Mouse (Mus musculus): ENCODE measurements around the gene Card11.

Gene Card11

DNA sequence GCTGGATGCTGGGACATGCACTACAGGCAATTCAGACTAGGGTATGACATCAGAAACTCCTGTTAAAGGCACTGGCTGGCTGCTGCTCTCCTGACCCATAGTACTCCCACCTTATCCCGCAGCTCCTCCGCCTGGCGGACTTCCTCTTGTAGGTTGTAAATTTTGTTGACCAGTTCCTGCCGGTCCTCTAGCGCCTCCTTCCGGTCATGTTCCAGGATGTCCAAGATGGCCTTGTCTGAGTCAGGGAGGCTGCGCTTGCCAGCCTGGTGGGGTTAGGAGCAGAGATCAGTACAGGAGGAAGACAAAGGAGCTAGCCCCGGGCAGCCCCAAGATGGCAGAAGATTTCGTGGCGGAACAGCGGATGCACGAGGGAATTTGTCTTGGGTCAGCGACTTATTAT lies 99.5 kb downstream of the Card11 start:
- no peak for DNase-seq

DNA sequence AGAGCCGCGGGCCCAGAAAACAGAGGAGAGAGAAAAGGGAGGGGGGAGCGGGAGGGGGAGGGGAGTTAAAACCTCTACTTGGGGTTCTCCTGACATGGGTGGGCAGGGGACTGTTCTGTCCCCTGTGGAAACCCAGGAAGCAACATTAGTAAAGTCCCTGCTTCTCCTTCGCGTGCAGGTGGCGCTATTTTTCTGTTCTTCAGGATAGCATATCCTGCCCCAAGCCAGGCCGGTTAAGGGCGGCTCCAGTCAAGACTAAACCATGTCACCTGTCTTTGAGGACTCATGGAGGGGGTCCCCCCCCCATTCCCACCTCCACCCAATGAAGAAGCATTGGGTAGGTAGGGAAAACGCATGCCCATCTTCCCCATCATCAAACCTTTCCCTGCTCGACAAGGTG lies 109.3 kb downstream of the Card11 start:
- DNase-seq: no peak

DNA sequence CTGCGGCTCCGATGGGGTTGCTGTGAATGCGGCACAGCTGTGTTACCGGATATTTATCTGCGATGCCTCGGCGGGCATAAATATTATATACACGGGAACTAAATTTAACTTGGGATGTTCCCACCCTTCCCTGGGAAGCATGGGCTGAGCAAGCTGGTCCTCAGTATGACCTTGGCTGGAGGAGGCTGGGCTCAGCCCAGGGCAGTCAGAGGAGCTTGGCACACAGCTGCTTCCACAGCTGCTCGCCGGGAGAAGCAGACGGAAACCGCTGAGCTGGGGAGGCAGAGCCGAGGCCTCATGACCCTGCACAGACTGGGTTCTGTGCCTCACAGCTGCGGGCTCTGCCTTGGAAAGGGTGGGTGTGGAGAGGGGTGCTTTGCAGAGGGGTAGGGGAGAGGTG lies 110.3 kb downstream of the Card11 start:
- DNase-seq: no peak

DNA sequence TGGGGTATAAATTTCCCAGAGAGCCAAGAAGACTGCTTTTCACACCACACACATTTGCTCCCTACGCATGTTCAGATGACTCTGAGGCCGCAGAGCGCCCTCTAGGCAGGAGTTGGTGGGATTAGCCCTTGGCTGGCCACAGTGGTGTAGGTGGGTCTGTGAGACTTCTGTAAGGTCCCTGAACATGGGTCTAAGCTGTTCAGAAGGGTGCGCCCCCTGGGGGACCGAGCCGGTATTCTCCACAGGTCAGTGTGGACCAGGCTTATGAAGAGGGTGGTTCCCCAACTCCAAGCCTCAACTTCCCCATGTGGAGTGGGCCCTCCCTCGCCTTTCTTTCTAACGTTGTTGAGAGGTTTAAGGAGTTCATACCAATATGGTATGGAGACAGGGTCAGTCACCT lies 110.8 kb downstream of the Card11 start:
- DNase-seq: peak in 1 of 2 experiments; percentile 10

DNA sequence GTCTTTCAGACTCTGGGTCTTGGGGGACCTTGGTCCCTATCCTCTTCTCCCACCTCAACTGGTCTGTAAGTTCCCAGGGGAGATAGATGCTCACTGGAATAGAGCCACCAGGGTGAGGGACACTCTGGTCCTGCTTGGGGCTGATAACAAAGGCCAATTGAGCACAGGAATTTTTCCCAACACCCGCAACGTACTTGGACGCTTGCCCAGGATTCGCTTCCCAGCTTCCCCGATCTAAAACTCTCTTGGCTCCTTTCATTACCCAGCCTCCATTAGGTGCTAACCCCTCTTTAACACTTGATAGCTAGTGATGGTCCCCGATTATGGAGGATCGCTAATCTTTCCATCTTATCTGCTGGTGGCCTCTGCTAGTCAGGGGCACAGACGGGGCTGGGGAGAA lies 112.5 kb downstream of the Card11 start:
- no peak for DNase-seq

DNA sequence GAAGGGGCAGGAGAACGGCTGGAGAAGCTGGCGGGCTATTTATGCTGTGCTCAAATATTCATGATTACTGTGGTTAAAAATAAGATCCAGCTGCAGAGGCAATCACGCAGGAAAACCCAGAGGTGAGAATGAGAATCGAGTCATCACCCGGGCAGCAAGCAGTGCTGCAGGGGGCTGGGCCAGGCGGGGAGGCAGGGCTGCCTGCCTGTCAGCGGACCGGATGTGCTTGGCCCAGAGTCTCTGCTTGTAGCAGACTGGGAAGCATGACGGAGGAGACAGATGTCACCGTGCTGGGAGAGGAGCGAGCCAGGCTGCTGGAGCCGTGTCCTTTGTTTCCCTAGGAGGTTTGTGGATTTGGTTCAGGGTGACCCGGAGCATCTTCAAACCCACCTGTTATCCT lies 115.4 kb downstream of the Card11 start:
- DNase-seq: no peak

DNA sequence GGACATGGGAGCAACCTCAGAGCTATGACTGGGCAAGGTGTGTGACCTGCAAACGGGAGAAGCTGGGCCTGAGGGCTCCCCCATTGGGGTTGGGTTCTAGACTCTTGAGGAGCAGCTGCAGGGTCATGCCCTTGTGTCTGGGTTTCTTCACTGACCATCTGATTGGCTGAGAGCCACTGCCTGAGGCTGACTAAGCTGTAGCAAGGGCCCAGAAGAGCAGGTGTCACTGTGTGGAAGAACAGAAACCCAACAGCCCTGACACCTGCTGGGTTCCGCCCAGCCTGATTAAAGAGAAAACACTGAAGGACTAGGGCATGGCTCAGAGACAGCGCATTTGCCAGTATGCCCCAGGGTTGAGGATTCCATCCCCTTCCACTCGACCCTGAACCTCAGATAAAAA lies 118.0 kb downstream of the Card11 start:
- no peak for DNase-seq

DNA sequence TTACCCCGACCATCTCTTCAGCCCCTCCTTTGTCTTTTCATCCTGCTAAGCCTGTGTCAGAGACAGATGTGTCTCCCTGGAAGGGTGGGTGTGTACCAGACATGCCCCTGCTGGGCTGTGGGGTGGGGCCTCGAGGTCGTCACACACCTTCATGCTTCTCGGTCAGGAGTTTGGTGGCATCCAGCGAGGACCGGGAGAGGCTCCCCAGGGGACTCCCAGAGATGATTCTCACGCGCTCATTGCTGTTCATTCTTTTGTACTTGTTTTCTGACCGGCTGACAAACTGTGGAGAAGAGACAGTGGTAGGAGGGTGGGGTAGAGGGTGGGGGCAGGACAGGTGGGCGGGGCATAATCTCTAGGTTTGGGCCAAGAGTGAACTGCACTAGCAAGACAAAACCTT lies 120.2 kb downstream of the Card11 start:
- DNase-seq: no peak

DNA sequence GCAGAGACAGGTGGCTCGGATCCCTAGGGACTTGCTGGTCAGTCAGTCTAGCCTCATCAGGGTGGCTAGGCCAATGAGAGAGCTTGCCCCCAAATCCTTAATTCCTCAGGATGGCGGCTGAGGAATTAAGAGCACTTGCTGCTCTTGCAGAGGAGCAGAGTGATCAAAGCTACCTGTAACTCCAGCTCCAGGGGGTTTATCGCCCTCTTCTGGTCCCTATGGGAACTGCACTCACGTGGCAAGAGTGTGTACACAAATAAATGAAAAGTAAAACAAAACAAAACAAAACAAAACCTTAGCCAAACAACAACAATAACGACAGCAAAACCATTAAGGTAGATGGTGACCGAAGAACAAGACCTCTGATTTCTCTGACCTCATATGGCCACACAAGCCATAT lies 121.7 kb downstream of the Card11 start:
- no peak for DNase-seq

DNA sequence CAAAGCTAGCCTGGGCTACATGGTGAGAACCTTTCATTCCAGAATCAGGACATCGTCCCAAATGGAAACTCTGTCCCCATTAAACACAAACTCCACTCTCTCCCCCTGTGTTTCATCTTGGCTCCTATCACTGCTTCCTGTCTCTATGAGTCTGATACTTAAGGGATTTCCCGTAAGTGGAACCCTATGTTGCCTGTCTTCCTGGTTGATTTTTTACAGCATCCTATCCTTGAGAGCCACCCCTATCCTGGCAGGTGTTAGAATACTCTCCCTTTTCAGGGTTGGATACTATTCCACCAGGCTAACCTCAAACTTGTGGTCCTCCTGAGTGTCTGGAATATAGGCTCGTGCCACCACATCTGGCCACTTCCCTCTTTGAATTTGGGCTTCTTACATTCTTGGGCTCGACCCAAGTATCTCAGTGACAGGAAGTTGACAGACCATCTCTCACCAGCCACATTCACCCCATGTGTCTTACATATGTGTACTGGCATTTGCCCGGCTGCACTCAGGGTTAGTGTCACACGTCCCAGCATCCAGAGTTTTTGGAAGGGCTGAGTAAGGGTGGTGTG lies 126.6 kb downstream of the Card11 start:
- no peak for DNase-seq

DNA sequence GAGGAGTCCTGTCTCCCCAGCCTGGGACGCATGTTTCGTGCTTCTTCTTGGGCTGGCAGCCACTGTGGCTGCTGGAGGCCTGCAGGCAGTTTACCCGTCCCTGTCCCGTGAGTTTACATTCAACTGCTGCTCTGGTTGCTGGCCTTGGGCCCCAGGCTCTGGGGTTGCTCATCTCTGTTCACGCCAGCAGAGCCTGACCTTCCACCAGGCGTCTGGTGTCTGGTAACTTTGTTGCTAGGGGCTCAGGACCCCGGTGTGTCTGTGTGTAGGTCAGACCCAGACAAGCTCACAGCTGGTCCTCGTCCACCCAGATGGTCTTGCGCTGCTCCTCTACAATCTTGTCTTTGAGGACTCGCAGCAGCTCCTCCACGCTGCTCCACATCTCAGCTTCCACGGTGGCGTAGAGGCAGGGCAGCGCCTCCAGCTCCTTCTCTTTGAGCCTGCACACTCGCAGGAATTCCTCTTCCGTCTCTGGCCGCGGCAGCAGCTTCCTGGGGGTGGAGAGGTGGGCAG lies 127.3 kb downstream of the Card11 start:
- no peak for DNase-seq

DNA sequence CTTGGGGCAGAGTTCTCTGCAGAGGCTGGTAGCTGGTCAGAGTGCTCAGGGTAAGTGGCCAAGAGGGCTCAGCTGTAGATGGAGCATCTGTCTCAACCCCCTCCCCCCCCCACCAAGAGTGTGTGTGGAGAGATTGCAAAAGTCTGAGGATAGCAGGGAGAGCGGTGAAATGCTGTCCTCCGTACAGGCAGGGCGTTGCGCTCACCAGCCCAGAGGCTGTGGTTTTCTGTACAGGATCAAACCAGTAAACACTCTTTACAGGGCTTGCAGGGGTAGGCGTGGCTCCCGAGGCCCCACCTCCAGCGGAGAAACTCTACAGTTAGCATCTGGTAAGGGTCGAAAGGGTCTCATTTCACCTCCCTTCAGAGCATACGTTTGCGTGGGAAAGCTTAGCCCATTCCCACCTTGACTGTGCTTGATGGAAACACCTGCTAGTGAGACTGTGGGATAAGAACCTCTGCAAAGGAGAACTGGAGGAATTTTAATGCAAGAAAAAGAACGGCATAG lies 127.8 kb downstream of the Card11 start:
- no peak for DNase-seq

DNA sequence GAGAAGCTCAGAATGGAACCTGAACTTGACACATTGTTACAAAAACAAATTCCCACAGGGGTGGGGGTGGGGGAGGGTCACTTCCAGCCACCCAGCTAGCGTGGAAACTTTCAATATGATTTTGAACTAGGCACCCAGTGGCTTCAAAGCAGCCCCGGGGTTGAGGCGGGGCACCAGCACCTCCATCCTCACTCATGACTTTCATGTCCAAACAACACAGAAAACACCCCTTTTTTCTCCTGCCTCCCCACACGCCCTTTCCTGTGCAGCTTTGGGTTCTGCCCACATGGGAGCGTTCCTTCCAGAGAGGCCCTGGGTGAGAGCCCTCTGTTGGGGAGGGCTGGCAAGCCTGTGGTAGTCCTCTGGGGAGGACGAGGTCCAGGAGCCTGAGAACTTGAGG lies 129.1 kb downstream of the Card11 start:
- no peak for DNase-seq

DNA sequence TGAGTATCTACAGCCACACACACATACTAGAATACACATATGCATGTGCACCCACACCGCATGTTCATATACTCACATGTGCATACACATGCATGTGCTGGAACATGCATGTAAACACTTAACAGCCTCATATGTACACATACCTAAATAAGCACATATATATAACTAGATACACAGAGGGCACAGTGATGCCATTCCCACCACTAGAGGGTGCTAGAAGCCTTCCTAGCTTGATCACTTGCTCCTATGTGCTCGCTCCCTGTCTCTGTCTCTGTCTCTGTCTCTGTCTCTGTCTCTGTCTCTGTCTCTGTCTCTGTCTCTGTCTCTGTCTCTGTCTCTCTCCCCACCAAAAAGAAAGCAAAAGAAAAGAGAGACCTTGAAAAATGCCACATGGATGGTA lies 131.3 kb downstream of the Card11 start:
- DNase-seq: peak; percentile 23 to 43

DNA sequence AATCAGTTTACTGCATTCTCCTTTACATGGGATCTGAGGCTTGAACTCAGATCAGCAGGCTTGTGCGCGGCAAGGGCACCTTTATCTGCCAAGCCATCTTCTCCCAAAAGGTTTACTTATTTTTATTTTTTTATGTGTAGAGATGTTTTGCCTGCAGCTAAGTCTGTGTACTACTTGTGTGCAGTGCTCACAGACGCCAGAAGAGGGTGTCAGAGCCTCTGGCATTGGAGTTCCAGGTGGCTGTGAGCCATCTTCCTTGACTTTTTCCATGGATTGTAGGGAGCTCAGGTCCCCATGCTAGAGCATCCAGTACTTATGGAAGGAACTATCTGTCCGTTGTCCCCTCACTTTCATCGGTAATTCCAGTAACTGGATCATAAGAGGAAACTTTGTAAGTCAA lies 140.7 kb downstream of the Card11 start:
- DNase-seq: no peak

DNA sequence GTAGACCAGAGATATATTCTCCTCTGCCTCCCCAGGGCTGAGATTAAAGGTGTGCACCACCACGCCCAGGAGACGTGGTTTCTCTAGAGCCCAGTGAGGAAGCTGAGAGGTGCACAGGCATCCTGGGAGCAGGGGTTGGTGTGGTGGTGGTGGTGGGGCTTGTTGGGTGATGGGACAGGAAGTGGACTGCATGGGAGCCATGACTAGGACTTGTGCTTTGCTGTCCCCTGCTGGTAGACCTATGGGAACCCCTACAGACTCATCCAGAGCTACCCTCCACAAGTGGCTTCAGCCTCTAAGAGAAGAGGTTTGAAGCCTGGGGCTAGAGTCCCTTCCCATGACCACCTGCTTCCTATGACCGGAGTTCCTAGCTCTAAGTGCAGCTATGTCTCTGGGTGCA lies 142.0 kb downstream of the Card11 start:
- DNase-seq: no peak

DNA sequence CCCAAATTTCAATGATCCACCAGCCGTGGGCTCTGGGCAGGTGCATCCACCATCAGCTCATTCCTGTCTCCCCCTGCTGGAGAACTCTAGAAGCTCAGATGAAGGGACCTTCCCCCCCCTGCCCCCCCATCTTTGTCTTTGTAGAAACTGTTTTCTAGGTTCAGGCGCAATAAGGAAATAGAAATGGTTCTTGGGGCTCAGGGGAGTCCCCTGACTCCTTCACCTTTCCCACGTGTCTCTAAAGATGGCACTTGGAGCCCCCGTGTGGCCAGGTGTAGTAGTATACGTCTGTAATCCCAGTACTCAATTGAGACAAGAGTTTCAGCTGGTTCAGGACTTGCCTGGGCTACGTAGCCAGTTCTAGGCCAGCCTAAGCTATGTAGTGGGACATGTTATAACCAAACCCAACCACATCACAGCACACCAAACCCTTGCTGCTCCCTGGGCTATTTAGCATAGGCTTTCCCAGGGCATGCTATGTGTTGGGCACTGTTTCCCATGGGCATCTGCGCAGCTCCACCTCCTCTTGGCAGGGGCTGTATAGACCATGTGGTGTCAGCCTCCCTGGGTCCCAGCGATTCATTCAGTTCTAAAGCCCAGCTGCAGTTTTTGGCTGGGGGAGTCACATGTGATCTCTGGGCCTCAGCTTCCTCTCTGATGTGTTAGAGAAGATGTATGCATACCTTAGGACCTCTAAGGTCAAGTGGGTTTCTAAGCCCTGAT lies 142.8 kb downstream of the Card11 start:
- DNase-seq: no peak

DNA sequence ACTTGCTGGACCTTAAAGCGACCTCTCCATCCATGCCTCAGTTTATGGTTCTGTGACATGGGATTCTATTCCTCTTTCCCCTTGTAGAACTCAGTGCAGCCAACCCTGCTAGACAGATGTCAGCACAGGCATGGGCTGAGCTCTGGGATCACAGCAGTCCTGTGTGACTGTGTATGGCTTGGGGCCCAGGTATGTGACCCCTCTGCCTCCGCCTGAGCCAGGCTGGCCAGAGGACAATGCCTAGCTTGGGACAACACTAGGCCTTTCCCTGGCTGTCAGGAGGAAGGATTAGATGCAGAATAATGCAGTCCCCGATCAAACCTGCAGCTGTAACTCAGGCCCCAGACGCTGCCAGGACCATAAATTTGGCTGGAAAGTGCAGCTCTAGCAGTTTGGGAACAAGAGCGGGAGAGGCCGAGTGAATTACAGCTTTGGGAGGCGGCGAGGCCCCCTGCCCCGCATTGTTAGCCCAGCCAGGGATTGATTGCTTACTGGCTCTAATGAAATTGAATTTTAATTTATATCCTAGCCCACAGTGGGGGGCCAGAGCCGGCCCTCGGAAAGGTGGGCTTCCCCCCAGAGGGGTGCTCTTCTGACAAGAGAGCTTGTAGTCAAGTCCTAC lies 144.4 kb downstream of the Card11 start:
- no peak for DNase-seq

DNA sequence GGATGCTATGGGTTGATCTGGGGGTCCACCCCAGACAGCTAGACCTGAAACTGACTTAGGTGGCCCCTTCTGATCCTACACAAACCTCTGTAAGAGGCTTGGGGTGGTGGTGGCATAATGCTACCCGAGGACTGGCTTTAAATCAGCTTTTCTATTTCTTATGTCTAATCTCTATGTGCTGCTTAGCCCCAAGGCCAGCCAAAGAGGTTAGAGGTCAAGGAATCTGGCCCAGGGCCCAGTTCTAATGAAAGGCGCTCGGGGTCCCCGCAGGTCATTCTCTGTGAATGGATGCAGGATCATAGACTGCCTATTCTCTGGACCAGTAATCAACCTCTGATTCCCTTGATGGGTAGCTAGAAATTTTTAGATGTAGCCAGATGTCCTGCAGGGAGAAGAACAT lies 145.7 kb downstream of the Card11 start:
- no peak for DNase-seq

DNA sequence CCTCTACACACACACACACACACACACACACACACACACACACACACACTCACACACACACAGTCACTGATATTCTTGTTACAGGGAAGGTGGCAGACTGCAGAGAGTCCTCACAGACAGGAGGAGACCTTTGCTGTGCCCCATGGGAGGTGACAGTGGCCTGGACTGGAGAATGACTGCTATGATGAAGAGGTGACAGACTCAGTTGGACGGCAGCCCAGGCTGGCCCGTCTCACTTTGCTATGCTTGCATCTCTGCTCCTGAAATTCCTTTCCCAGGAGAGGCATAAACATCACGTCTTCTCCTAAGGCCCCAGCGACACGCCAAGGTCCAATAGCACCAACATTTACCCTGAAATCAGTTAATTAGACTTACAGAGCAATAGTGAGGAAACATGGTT lies 146.7 kb downstream of the Card11 start:
- DNase-seq: no peak

DNA sequence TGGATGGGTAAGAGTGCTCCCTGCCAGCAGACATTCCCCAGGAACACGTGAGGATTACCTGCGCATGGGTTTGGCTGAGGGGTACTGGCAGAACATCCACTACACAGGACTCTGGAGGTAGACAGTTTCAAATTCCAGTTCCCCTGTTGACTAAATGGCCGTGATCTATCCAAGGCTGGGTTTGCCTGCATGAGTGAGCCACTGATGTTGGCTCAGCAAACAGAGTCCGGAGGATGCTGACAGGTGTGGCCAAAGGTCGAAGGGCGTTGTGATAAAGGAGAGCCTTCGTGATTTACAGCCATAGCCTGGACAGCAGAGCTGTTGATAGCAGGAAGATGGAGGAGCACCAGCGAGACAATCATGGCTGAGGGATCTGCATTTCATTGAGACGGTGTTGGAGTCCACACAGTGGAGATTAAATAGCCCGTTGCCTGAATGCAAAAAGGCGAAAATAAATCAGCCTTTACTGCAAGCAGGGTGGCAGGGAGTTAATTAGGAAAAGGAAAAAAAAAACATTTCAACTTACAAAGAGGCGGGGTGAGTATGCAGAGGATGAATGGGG lies 147.9 kb downstream of the Card11 start:
- no peak for DNase-seq

DNA sequence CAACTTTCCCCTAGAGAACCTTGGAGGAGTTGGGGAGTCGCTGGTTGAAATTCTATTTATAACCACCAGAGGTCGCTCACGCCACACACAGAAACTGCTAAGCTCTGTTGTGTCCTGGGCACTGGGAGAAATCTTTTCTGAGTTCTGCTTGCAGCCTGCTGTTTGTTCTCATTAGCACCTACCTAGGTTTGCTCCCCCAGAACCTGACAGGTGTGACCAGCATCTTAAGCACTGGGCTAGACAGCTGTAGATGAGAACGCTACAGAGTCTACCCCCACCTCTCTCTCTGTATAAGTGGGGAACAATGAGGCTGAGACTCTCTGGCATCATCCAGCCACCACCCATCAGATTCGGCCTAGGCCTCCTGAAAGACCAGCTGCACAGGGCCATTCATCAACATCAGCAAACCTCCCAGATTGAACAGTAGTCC lies 153.1 kb downstream of the Card11 start:
- peak; percentile 44 to 54 for DNase-seq

DNA sequence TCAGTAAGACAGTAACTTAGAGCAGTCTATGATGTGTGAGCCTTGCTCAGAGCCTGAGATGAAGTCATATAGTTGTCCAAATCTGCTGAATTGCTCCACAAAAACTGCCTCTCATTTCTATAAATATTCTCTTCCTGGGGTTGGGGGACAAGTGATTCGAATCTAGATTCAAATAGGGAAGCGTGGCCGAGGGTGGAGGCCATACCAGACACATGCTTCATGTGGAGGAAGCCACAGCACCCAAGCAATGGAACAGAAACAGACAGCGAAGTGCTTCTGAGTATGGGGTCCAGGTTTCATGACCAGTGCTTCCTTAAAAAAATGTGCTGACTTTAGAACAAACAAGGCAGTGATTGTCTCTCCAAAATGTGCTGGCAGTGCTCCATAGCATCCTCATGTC lies 158.4 kb downstream of the Card11 start:
- DNase-seq: no peak

DNA sequence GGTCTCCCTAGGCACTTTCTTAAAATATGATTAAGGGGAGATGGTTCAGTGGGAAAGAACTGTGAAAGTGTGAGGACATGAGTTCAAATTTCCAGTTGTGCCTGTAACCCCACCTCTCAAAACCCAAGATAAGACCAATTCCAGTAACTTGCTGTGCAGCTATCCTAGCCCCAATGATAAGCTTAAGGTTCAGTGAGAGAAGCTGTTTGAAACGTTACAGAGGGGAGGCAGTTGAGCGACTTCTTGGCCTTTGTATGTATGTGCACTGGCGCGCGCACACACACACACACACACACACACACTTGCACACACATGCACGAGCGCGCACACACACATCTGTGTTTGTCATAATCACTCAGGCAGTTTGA lies 169.3 kb downstream of the Card11 start:
- no peak for DNase-seq
